Mouse (Mus musculus): ENCODE measurements around the gene Psmc2. TPM values are rescaled to one million over a fixed set of nuclear protein-coding genes. Genes with fewer than 3 reads are reported as not detected.
A peak's percentile ranks its signal among the peaks of the same experiment; 100 is the strongest.

The Psmc2 gene
- polyA plus RNA-seq, 1 experiment, result 174 TPM

DNA sequence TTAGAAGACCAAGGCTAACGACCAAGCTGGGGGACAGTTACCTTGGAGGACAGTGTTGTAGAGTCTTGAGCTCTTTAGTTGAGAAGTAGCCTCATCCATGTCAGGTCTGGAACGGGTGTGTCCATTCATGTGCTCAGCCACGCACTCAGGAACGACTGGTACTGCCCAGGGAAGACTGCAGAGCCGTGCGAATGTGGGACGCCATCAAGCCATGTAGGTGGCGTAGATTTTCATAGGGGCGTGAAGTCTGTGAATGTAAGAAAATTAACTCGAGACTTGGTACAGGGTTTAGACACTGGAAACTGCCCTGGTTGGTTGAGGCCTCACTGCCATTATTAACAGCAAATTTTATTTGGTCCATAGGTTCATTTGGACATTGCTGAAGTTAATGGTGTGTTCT lies 41.5 kb upstream of the Psmc2 start:
- no peak overlapping the region for H3K4me3 ChIP-seq (ENCODE audit: control insufficient read depth, low read depth, low read length)
- no peak overlapping the region for H3K27ac ChIP-seq (ENCODE audit: control insufficient read depth, insufficient read depth, low read depth, low read length)
- TF ChIP-seq CTCF (IDR thresholded peaks at IDR 0.05; ENCODE audit: control insufficient read depth, insufficient read depth, insufficient replicate concordance, low read depth, low read length), result no peak
- no peak for TF ChIP-seq POLR2A (IDR thresholded peaks at IDR 0.05; ENCODE audit: control insufficient read depth, low read depth, low read length)
- H3K4me1 ChIP-seq (ENCODE audit: control insufficient read depth, insufficient read depth, low read length), result no peaks in the 10 kb centered on the region
- H3K27me3 ChIP-seq (ENCODE audit: control insufficient read depth, insufficient read depth, low read length), result no peaks in the 10 kb centered on the region
- peaks cover 9% of the 10 kb centered on the region for H3K36me3 ChIP-seq (ENCODE audit: control insufficient read depth, insufficient read depth, low read length)

DNA sequence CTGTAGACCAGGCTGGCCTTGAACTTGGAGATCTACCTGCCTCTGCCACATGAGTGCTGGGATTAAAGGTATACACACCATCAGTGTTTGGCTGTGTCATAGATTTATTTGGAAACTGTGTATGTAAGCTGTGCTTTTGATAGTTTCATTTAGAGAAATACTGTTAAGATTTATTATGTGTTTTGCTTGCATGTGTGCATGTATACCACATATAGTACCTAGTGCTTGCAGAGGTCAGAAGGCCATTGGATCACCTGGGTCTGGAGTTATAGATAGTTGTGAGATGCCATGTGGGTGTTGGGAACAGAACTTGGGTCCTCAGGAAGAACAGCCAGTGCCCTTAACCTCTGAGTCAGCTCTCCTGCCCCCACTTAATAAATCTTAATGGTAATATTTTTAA lies 40.4 kb upstream of the Psmc2 start:
- no peak overlapping the region for H3K27ac ChIP-seq (ENCODE audit: control insufficient read depth, insufficient read depth, low read depth, low read length)
- H3K4me3 ChIP-seq (ENCODE audit: control insufficient read depth, low read depth, low read length), result no peak overlapping the region
- no peak for TF ChIP-seq CTCF (IDR thresholded peaks at IDR 0.05; ENCODE audit: control insufficient read depth, insufficient read depth, insufficient replicate concordance, low read depth, low read length)
- no peak for TF ChIP-seq POLR2A (IDR thresholded peaks at IDR 0.05; ENCODE audit: control insufficient read depth, low read depth, low read length)
- no peaks in the 10 kb centered on the region for H3K4me1 ChIP-seq (ENCODE audit: control insufficient read depth, insufficient read depth, low read length)
- no peaks in the 10 kb centered on the region for H3K27me3 ChIP-seq (ENCODE audit: control insufficient read depth, insufficient read depth, low read length)
- peaks cover 8% of the 10 kb centered on the region for H3K36me3 ChIP-seq (ENCODE audit: control insufficient read depth, insufficient read depth, low read length)

DNA sequence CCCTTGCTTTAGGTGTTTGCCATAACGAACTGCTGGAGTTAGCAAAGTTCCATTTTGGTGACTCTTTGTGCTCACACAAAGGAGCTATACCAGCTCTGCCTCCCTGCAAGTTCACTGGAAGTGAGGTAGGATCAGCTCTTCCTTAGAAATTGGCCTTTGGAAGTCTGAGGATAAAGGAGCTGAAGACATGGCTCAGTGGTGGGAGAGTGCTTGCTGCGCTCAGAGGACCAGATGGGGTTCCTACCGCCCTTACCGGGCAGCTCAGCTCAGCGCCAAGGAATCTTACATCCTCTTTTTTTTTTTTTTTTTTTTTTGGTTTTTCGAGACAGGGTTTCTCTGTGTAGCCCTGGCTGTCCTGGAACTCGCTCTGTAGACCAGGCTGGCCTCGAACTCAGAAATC lies 39.1 kb upstream of the Psmc2 start:
- Histone ChIP-seq H3K4me3 (ENCODE audit: control insufficient read depth, low read depth, low read length) (no peak overlapping the region), H3K27me3 (ENCODE audit: control insufficient read depth, insufficient read depth, low read length) (no peaks in the 10 kb centered on the region), H3K4me1 (ENCODE audit: control insufficient read depth, insufficient read depth, low read length) (no peaks in the 10 kb centered on the region), H3K36me3 (ENCODE audit: control insufficient read depth, insufficient read depth, low read length) (peaks cover 3% of the 10 kb centered on the region; the same call in 1 of the 2 replicates), H3K27ac (ENCODE audit: control insufficient read depth, insufficient read depth, low read depth, low read length) (no peak overlapping the region)
- TF ChIP-seq CTCF (IDR thresholded peaks at IDR 0.05; ENCODE audit: control insufficient read depth, insufficient read depth, insufficient replicate concordance, low read depth, low read length), result no peak
- TF ChIP-seq POLR2A (IDR thresholded peaks at IDR 0.05; ENCODE audit: control insufficient read depth, low read depth, low read length), result no peak

DNA sequence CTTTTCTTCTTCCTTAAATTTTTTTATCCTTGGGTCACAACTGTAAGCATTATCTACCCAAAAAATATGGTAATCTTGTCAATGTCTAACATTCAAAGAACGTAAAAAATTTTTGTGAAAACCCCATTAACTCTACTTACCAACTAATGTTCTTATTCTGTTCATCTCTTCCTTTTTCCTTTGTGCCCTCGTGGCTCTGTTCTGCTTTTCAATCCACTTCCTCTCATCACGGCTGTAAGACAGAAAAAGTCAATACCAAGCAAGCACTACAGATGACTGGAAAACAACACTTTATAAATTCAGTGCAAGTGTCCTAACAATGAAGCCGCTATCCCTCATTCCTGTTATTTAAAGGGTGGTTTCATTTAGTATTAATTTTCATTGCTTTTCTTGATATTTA lies 16.6 kb upstream of the Psmc2 start:
- Histone ChIP-seq H3K27ac (ENCODE audit: control insufficient read depth, insufficient read depth, low read depth, low read length) (no peak overlapping the region), H3K4me1 (ENCODE audit: control insufficient read depth, insufficient read depth, low read length) (no peaks in the 10 kb centered on the region), H3K27me3 (ENCODE audit: control insufficient read depth, insufficient read depth, low read length) (no peaks in the 10 kb centered on the region), H3K36me3 (ENCODE audit: control insufficient read depth, insufficient read depth, low read length) (peaks cover 5% of the 10 kb centered on the region), H3K4me3 (ENCODE audit: control insufficient read depth, low read depth, low read length) (no peak overlapping the region)
- TF ChIP-seq POLR2A (IDR thresholded peaks at IDR 0.05; ENCODE audit: control insufficient read depth, low read depth, low read length) (no peak), CTCF (IDR thresholded peaks at IDR 0.05; ENCODE audit: control insufficient read depth, insufficient read depth, insufficient replicate concordance, low read depth, low read length) (no peak)

DNA sequence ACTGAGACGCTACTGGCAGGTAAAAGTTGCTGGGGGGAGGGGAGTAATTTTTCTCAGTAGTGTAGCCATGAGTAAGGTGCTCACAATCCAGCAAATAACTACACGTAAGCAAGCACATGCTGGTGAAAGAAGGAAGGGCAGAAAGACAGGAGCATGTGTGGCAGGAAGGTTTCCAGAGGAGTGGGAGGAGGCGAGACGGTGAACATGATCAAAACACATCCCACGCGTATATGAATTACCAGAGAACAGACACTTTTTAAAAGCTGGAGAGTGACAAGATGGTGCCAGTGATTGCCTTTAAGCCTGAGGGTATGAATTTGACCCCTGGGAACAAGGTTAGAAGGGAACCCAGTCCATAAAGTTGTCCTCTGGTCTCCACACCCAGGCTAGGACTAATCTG lies 15.2 kb upstream of the Psmc2 start:
- TF ChIP-seq CTCF (IDR thresholded peaks at IDR 0.05; ENCODE audit: control insufficient read depth, insufficient read depth, insufficient replicate concordance, low read depth, low read length), result no peak
- TF ChIP-seq POLR2A (IDR thresholded peaks at IDR 0.05; ENCODE audit: control insufficient read depth, low read depth, low read length), result no peak
- H3K4me3 ChIP-seq (ENCODE audit: control insufficient read depth, low read depth, low read length), result no peak overlapping the region
- H3K4me1 ChIP-seq (ENCODE audit: control insufficient read depth, insufficient read depth, low read length), result no peaks in the 10 kb centered on the region
- H3K27me3 ChIP-seq (ENCODE audit: control insufficient read depth, insufficient read depth, low read length), result no peaks in the 10 kb centered on the region
- peaks cover 7% of the 10 kb centered on the region for H3K36me3 ChIP-seq (ENCODE audit: control insufficient read depth, insufficient read depth, low read length)
- no peak overlapping the region for H3K27ac ChIP-seq (ENCODE audit: control insufficient read depth, insufficient read depth, low read depth, low read length)

DNA sequence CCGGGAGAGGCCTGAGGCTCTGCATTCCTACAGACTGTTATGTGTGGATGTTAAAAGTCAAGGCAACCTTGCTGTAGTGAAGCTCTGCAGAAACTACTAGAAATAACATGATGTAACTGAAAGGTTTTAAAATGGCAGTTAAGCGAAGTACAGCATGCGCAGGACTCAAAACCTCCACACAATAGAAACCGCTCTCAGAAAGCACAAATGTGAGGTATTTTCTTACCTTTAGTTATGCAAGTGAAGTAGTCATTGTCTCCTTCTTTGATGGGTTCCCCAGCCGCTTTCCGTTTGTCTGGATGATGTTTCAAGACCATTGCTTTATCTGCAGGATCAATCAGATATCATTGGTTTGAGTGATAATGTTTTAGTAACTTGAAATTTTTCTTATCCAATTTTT lies 8.6 kb upstream of the Psmc2 start:
- no peak overlapping the region for H3K4me3 ChIP-seq (ENCODE audit: control insufficient read depth, low read depth, low read length)
- no peaks in the 10 kb centered on the region for H3K4me1 ChIP-seq (ENCODE audit: control insufficient read depth, insufficient read depth, low read length)
- no peak overlapping the region for H3K27ac ChIP-seq (ENCODE audit: control insufficient read depth, insufficient read depth, low read depth, low read length)
- no peaks in the 10 kb centered on the region for H3K27me3 ChIP-seq (ENCODE audit: control insufficient read depth, insufficient read depth, low read length)
- no peak for TF ChIP-seq CTCF (IDR thresholded peaks at IDR 0.05; ENCODE audit: control insufficient read depth, insufficient read depth, insufficient replicate concordance, low read depth, low read length)
- no peak for TF ChIP-seq POLR2A (IDR thresholded peaks at IDR 0.05; ENCODE audit: control insufficient read depth, low read depth, low read length)
- H3K36me3 ChIP-seq (ENCODE audit: control insufficient read depth, insufficient read depth, low read length), result peaks cover 2% of the 10 kb centered on the region

DNA sequence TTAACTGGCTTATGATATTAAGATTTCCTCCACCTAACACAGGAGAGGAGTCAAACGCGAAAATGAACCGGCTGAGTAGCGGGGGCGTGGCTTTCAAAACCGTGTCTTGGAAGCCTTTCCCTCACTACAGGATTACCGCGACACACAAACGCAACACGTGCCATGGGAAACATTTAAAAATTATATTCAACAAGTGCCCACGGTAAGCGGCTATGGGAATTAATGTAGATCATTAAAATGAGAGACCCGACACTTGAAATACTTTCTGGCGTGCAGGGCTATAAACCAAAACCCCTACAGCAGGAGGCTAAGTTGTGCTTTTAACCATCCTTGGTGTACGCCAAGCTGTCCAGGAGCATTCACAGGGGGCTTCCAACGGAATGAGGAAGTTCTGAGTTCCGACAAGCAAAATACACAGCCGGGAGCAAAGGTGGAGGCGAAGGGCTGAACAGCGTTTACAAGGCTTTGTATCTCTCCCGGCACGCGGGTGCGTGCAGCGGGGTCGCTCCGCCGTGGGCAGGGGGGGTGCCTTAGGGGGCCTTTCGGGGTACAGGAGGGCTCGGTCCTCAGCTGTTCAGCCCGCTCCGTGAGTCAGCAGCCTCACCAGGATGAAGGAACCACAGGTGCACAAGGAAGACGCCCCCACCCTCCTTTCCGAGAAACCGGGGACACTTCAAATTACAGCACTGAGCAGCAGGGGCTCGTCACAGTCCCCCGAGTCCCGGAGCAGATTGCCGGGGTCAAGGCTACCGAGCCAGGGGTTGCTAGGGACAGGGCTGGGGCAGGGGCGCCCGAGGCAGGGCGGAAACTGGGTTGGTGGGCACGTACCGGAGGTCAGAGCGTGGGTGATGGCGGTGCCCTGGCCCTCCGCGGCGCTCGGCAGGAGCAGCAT lies 676 bp upstream of the Psmc2 start:
- no peaks in the 10 kb centered on the region for H3K27me3 ChIP-seq (ENCODE audit: control insufficient read depth, insufficient read depth, low read length)
- H3K27ac ChIP-seq (ENCODE audit: control insufficient read depth, insufficient read depth, low read depth, low read length), result peak overlapping the region; percentile 89
- 0 out of 2 replicates have a peak, but pooled peaks cover 2% of the 10 kb centered on the region for H3K4me1 ChIP-seq (ENCODE audit: control insufficient read depth, insufficient read depth, low read length)
- no peaks in the 10 kb centered on the region; the same call in none of the 2 replicates for H3K36me3 ChIP-seq (ENCODE audit: control insufficient read depth, insufficient read depth, low read length)
- TF ChIP-seq POLR2A (IDR thresholded peaks at IDR 0.05; ENCODE audit: control insufficient read depth, low read depth, low read length) (no peak), CTCF (IDR thresholded peaks at IDR 0.05; ENCODE audit: control insufficient read depth, insufficient read depth, insufficient replicate concordance, low read depth, low read length) (no peak)
- H3K4me3 ChIP-seq (ENCODE audit: control insufficient read depth, low read depth, low read length), result peak overlapping the region; percentile 100
